Mouse (Mus musculus) midbrain, embryonic 15.5 days (tissue): Measurements from ENCODE around the gene Rbms2. TPM values are rescaled to one million over a fixed set of nuclear protein-coding genes. Genes with fewer than 3 reads are reported as not detected.
A peak's percentile ranks its signal among the peaks of the same experiment; 100 is the strongest.
"Not testable (repeated sequence)": the region's sequence is repeated elsewhere in the genome, so short reads cannot be mapped to it uniquely, and the experiment has no call there.

Source experiments
- ATAC-seq: fragments of 200-750 bp; cut with Nextera tagmentation; replicated peaks from 2 replicates; pipeline ENCODE4 v1.8.0; 2017; ENCODE audit warnings: moderate TSS enrichment
- H3K27ac ChIP-seq: fragments of 300-500 bp; sonication (generic); 2 replicates; pipeline ENCODE4 v1.5.1; 2015; ENCODE audit warnings: mild to moderate bottlenecking, inconsistent platforms
- H3K27me3 ChIP-seq: fragments of 300-500 bp; sonication (generic); replicated peaks from 2 replicates; pipeline ENCODE4 v1.6.1; 2015; ENCODE audit warnings: inconsistent platforms
- H3K36me3 ChIP-seq: fragments of 300-500 bp; sonication (generic); replicated peaks from 2 replicates; pipeline ENCODE4 v1.6.1; 2015; ENCODE audit warnings: inconsistent platforms
- H3K4me1 ChIP-seq: fragments of 300-500 bp; sonication (generic); 2 replicates; pipeline ENCODE4 v1.6.1; 2015; ENCODE audit warnings: inconsistent platforms
- H3K4me2 ChIP-seq: fragments of 300-500 bp; sonication (generic); 2 replicates; pipeline ENCODE4 v1.6.1; 2015; ENCODE audit warnings: inconsistent platforms, mild to moderate bottlenecking, moderate library complexity
- H3K4me3 ChIP-seq: fragments of 300-500 bp; sonication (generic); 2 replicates; pipeline ENCODE4 v1.5.1; 2015; ENCODE audit warnings: mild to moderate bottlenecking, inconsistent platforms
- H3K9ac ChIP-seq: fragments of 300-500 bp; sonication (generic); 2 replicates; pipeline ENCODE4 v1.6.1; 2015; ENCODE audit warnings: mild to moderate bottlenecking, inconsistent platforms
- H3K9me3 ChIP-seq: fragments of 300-500 bp; sonication (generic); 2 replicates; pipeline ENCODE4 v1.6.1; 2016; ENCODE audit warnings: inconsistent platforms
- WGBS: fragments of 180-500 bp; shearing (Covaris S2); methylation state at CpG from one replicate; pipeline ENCODE4 v1.1.7; 2015; ENCODE audit warnings: mixed read lengths; 5-methylcytosine and 5-hydroxymethylcytosine counted together
- polyA plus RNA-seq: library from polyadenylated mRNA; unstranded; fragments of >200 nt; fragmentation: Nextera tagmentation; extraction: Ambion mirVana; gene quantifications from 2 replicates; pipeline ENCODE4 v1.2.1, GENCODE M21; 2015

Rbms2 gene
- polyA plus RNA-seq, 1 experiment from 2014 or later = 9.2 TPM

GRCm38 (mm10) chr10:128188242-128188877 is 8.3 kb upstream of the Rbms2 start:
- Histone ChIP-seq H3K4me3 (no peak overlapping the region), H3K4me2 (no peak overlapping the region), H3K27me3 (peaks cover 5% of the 10 kb centered on the region; the same call in 1 of the 2 replicates), H3K36me3 (no peaks in the 10 kb centered on the region), H3K9ac (no peak overlapping the region), H3K27ac (no peak overlapping the region), H3K4me1 (no peaks in the 10 kb centered on the region; the same call in 1 of the 2 replicates), H3K9me3 (no peaks in the 10 kb centered on the region)
- WGBS = 45% methylated on average over 2 of the region's 2 CpGs
- ATAC-seq = no peak

GRCm38 (mm10) chr10:128187181-128187605 is 7.1 kb upstream of the Rbms2 start:
- no peaks in the 10 kb centered on the region; the same call in 1 of the 2 replicates for H3K4me1 ChIP-seq
- H3K9me3 ChIP-seq = no peaks in the 10 kb centered on the region
- no peak for ATAC-seq
- H3K36me3 ChIP-seq = no peaks in the 10 kb centered on the region
- H3K4me3 ChIP-seq = no peak overlapping the region
- H3K27ac ChIP-seq = no peak overlapping the region
- H3K4me2 ChIP-seq = no peak overlapping the region
- H3K9ac ChIP-seq = no peak overlapping the region
- 72% methylated on average over 5 of the region's 5 CpGs for WGBS
- H3K27me3 ChIP-seq = no peaks in the 10 kb centered on the region; the same call in 1 of the 2 replicates

- Histone ChIP-seq H3K27ac (no peak overlapping the region), H3K36me3 (no peaks in the 10 kb centered on the region), H3K9me3 (no peaks in the 10 kb centered on the region), H3K9ac (no peak overlapping the region), H3K4me2 (no peak overlapping the region), H3K27me3 (no peaks in the 10 kb centered on the region; the same call in 1 of the 2 replicates), H3K4me3 (no peak overlapping the region), H3K4me1 (no peaks in the 10 kb centered on the region; the same call in 1 of the 2 replicates)
- WGBS = 46% methylated on average over 2 of the region's 2 CpGs
- ATAC-seq = no peak
Observed at GRCm38 (mm10) chr10:128185959-128186358, 5.9 kb upstream of the Rbms2 start.

- 76% methylated on average over 6 of the region's 6 CpGs for WGBS
Observed at GRCm38 (mm10) chr10:128185277-128185940, 5.3 kb upstream of the Rbms2 start.

GRCm38 (mm10) chr10:128184296-128184695 is 4.2 kb upstream of the Rbms2 start:
- Histone ChIP-seq H3K9me3 (no peaks in the 10 kb centered on the region), H3K27me3 (no peaks in the 10 kb centered on the region), H3K4me1 (no peaks in the 10 kb centered on the region; the same call in 1 of the 2 replicates), H3K9ac (no peak overlapping the region), H3K36me3 (no peaks in the 10 kb centered on the region), H3K27ac (no peak overlapping the region), H3K4me2 (no peak overlapping the region), H3K4me3 (no peak overlapping the region)
- 94% methylated on average over 2 of the region's 2 CpGs for WGBS
- ATAC-seq = no peak

More at GRCm38 (mm10) chr10:128185277-128185940, 5.3 kb upstream of the Rbms2 start:
- no peak for ATAC-seq
- Histone ChIP-seq H3K4me2 (no peak overlapping the region), H3K9ac (no peak overlapping the region), H3K27ac (no peak overlapping the region), H3K27me3 (no peaks in the 10 kb centered on the region; the same call in 1 of the 2 replicates), H3K36me3 (no peaks in the 10 kb centered on the region), H3K4me1 (no peaks in the 10 kb centered on the region; the same call in 1 of the 2 replicates), H3K4me3 (no peak overlapping the region), H3K9me3 (no peaks in the 10 kb centered on the region)

GRCm38 (mm10) chr10:128177316-128177715 is 2.8 kb downstream of the Rbms2 start:
- 93% methylated on average over 4 of the region's 4 CpGs for WGBS
- Histone ChIP-seq H3K9ac (no peak overlapping the region), H3K4me3 (no peak overlapping the region), H3K4me2 (no peak overlapping the region), H3K27me3 (no peaks in the 10 kb centered on the region), H3K36me3 (no peaks in the 10 kb centered on the region), H3K9me3 (no peaks in the 10 kb centered on the region), H3K4me1 (peaks cover 10% of the 10 kb centered on the region), H3K27ac (no peak overlapping the region)
- ATAC-seq = no peak

GRCm38 (mm10) chr10:128175996-128176755 is 3.9 kb downstream of the Rbms2 start:
- H3K4me1 ChIP-seq = peaks cover 10% of the 10 kb centered on the region
- H3K27ac ChIP-seq = peak overlapping the region; percentile 26; the same call in 1 of the 2 replicates
- peak overlapping the region; percentile 40 for H3K4me3 ChIP-seq
- H3K9ac ChIP-seq = peak overlapping the region; percentile 19
- H3K9me3 ChIP-seq = no peaks in the 10 kb centered on the region
- peak; percentile 85; the same call in 1 of the 2 replicates for ATAC-seq
- no peaks in the 10 kb centered on the region for H3K36me3 ChIP-seq
- WGBS = 0% methylated on average over 17 of the region's 17 CpGs
- peak overlapping the region; percentile 58 for H3K4me2 ChIP-seq
- no peaks in the 10 kb centered on the region for H3K27me3 ChIP-seq

- peak overlapping the region; percentile 40 for H3K4me3 ChIP-seq
- H3K36me3 ChIP-seq = no peaks in the 10 kb centered on the region
- no peak overlapping the region; the same call in 1 of the 2 replicates for H3K9ac ChIP-seq
- H3K27ac ChIP-seq = no peak overlapping the region
- no peak for ATAC-seq
- H3K9me3 ChIP-seq = no peaks in the 10 kb centered on the region
- peaks cover 10% of the 10 kb centered on the region for H3K4me1 ChIP-seq
- 15% methylated on average over 3 of the region's 3 CpGs for WGBS
- no peaks in the 10 kb centered on the region for H3K27me3 ChIP-seq
- H3K4me2 ChIP-seq = peak overlapping the region; percentile 58
Observed at GRCm38 (mm10) chr10:128175302-128175701, 4.8 kb downstream of the Rbms2 start.

GRCm38 (mm10) chr10:128171348-128171747 is 8.7 kb downstream of the Rbms2 start:
- not testable (repeated sequence) for H3K27me3 ChIP-seq, H3K9me3 ChIP-seq, H3K27ac ChIP-seq, H3K36me3 ChIP-seq, ATAC-seq, H3K4me2 ChIP-seq, H3K4me1 ChIP-seq, H3K9ac ChIP-seq, H3K4me3 ChIP-seq
- 97% methylated on average over 10 of the region's 10 CpGs for WGBS

GRCm38 (mm10) chr10:128167091-128167490 is 13.0 kb downstream of the Rbms2 start:
- WGBS = 63% methylated on average over 6 of the region's 6 CpGs
- H3K9me3 ChIP-seq = no peaks in the 10 kb centered on the region
- H3K4me2 ChIP-seq = no peak overlapping the region
- H3K36me3 ChIP-seq = no peaks in the 10 kb centered on the region
- H3K27ac ChIP-seq = no peak overlapping the region
- no peak overlapping the region for H3K9ac ChIP-seq
- ATAC-seq = no peak
- no peaks in the 10 kb centered on the region for H3K27me3 ChIP-seq
- H3K4me1 ChIP-seq = no peaks in the 10 kb centered on the region
- no peak overlapping the region for H3K4me3 ChIP-seq

GRCm38 (mm10) chr10:128165726-128166125 is 14.4 kb downstream of the Rbms2 start:
- not testable (repeated sequence) for H3K36me3 ChIP-seq, ATAC-seq, H3K27me3 ChIP-seq, H3K9ac ChIP-seq, H3K4me3 ChIP-seq, H3K9me3 ChIP-seq, H3K4me2 ChIP-seq, H3K4me1 ChIP-seq, H3K27ac ChIP-seq
- 93% methylated on average over 3 of the region's 3 CpGs for WGBS

GRCm38 (mm10) chr10:128153978-128154377 is 26.1 kb downstream of the Rbms2 start:
- ATAC-seq = no peak
- Histone ChIP-seq H3K4me1 (peaks cover 8% of the 10 kb centered on the region), H3K36me3 (no peaks in the 10 kb centered on the region), H3K27me3 (no peaks in the 10 kb centered on the region), H3K9me3 (no peaks in the 10 kb centered on the region), H3K4me3 (no peak overlapping the region), H3K9ac (no peak overlapping the region), H3K4me2 (no peak overlapping the region), H3K27ac (no peak overlapping the region)
- 77% methylated on average over 3 of the region's 3 CpGs for WGBS
